Mouse (Mus musculus) spleen, postnatal 14 days (tissue): Measurements from ENCODE around the gene Adamts14.

Source experiments
- DNase-seq, 2 experiments: peaks; one replicate each; pipeline ENCODE4 v3.0.0; 2021 to 2022; ENCODE audit warnings: low spot score in 2 of 2

Adamts14 gene

DNA sequence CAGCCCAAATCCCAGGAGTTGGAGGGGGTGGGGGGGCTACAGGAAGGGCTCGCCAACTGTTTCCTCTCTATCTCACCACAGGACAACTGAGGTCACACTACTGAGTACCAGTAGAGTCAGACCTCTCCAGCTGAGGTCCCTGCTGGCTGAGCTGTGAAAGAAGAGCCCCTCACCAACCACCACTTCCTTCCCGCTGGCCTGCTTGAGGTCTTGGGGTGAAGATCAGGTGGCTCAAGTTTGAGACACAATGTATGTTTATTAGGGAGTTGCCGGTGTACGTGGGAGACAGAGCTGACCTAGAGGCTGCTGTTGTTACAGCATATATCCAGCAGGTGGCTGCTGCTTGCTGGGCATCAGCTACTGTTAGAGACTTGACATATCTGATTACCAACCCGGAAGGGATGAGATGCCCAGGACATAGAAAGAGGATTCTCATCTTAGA is 2.5 kb upstream of the Adamts14 start:
- DNase-seq, result no peak

DNA sequence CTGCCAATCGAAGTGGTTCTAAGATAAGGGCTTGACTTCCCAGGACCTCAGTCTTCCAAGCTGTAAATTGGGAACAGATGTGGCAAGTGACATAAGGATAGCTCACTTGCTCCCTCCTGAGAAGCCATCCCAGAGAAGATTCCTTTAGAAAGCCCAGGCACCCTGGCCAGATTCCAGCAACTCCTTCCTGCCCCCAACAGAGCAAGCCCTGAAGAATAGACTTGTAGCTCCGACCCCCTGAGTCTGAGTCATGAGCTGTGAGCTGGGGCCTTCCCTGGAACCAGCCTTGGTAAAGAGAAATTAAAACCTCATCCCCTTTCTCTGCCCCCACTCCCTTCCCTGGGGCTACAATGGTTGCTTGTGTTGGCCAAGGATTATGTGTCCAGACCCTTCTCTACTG is 1.3 kb upstream of the Adamts14 start:
- DNase-seq, result no peak

DNA sequence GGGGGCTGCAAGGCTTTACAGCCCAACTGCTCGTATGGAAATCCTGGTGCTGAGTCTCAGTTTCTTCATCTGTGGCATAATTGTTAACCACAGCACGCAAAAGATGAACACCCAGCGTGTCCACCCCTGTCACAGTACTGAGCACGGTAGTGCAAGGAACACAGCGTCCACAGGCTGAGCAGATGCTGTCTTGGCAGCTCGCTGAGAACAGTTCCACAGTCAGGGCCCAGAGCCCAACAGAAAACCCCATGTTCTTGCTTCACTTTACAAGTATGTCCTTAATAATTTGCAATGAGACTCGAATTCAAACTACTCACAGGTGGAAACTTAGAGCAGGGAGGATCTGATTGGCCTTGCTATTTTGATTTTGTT is 592 bp upstream of the Adamts14 start:
- DNase-seq, result no peak

DNA sequence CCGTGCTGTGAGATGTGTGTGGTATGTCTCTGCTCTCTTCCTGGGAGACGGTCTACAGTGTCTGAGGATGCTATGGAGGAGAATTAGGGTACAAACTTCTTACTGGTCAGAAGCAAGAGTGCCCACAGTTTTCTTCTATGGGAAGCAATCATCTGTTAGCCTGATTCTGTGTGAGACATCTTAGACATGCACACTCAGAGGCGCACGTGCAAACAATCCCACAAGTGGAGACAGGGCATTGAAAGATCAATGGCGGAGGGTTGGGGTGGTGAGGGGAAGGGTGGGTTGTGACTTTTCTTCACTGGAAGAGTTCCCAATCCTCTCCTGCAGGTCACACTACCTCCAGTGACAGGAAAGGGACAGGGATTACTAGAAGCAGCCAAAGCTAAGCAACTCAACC is 607 bp downstream of the Adamts14 start:
- DNase-seq, result no peak

DNA sequence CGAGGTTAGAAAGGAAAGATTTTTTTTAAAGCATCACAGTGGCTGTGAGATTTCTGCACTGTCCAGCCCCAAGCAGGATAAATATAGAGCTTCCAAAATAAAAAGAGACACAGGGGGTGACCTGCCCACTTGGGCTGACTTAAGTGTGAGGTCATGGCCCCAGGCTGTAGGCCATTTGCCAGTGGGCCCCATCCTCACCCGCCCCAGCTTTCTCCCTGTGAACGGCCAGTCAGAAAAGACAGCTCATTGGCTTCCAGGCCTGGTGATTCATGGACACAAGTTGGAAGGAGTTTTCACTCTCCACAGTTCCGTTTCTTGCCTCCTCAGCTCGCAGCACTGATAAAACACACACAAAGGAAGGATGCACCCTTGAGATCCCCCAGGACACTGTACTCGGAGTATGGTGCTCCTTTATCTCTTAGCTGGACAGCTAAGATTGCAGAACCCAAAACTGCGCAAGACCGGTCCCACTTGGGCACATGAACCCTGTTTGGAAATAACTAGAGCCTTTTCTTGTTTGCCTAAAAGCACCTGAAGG is 1.1 kb downstream of the Adamts14 start:
- no peak for DNase-seq

DNA sequence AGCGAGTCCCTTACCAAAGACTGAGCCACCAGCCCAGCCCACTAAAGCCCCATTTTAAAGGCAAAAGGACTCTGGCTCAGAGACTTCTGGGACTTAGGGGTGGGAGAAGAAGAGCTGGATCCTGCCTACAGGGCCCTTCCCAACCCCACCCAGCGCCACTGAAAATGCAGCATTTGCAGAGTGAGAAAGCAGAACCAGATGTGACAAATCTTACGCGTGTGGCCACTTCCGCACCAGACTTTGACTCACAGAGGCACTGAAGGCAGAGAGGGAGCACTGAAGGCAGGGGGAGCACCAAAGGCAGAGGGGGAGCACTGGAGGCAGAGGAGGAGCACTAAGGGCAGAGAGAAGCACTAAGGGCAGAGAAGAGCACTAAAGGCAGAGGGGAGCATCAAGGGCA is 5.9 kb downstream of the Adamts14 start:
- DNase-seq, result no peak

DNA sequence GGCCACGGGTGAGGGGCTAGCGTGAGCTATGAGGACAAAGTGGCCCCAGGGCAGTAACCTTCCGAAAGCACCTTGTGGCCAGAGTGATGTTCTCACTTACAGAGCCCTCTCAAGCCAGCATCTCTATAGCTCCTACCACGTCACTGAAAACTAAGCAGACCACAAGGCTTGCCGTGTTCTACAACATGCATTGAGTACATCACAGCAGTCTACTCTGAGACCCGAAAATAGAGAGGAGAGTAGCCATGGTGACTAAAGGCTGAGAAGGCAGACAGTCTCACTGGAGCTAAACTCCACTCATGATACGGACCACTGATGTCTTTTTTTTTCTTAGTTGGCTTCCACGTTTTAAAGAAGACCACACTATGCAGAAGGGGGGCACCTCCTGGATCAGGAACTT is 9.6 kb downstream of the Adamts14 start:
- DNase-seq, result no peak

DNA sequence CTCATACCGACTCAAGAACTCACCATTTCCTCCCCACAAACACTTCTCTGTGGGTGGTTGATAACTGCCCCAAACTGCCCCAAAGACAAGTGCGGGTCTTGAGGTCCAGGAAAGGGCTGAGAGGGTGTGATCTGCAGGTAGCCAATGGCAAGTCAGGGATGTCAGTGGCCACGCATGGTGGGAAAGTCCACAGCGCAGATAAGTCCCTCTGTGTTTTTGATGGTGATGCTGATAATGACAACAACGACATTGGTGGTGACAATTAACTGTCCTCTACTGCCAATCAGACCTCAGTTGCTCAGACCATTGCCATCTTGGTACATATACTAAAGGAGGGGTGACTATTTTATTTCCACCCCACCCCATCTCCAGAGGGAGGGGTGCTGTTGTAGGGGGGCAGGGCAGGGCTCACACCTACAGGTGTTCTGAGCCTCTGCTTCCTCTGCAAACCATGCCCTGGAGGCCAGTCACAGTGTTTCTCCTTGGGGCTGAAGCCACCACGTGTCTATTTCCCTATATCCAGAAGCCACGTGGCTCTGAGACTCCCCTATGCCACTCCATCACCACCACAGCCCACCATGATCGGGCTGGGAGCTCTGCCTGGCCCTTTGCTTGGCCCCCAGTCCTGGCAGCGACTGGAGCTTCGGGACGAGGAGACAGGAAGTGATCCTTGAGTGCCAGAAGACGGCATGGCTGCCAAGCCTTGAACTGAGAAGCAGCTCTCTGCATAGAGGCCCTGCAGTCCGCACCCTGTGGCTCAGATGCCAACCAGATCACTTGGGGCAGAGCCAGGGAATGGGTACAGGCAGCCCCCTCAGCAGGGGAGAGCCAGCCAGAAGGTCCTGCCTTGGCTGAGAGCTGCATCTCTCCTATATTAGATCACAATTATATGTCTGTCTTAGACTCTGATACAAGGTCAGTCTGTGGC is 11.7 kb downstream of the Adamts14 start:
- no peak for DNase-seq

DNA sequence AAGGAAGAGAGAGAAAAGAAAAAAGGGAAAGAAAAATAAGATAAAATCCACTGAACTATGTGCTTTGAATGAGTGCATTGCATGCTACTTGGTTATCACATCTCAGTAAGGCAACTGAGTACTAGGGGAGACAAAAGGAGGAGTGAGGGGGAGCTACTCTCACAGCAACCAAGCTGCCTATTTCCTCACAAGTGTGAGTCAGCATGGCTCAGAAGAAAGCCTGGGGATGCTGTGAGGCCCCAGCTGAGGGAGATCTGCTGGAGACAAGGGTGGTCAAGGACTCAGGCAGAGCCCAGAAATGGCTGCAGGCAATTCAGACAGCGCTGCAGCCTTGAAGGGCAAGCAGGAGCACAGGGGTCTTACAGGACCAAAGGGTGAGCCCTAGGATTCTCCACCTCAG is 15.1 kb downstream of the Adamts14 start:
- no peak for DNase-seq

DNA sequence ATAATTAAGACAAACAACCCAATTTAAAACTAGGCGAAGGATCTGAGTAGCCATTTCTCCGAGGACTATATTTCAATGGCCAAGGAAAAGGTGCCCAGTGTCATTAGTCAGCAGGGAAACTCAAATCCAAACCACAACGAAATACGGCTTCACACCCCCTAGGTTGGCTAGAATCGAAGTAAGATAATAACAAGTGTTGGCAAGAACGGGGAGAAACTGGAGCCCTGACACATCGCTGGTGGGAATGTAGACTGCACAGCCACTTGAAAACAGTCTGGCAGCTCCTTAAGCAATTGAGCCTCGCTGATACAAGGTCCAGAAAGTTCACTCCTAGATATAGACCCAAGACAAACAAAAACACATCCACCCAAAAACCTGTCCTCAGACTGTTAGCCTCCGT is 16.6 kb downstream of the Adamts14 start:
- no peak for DNase-seq

DNA sequence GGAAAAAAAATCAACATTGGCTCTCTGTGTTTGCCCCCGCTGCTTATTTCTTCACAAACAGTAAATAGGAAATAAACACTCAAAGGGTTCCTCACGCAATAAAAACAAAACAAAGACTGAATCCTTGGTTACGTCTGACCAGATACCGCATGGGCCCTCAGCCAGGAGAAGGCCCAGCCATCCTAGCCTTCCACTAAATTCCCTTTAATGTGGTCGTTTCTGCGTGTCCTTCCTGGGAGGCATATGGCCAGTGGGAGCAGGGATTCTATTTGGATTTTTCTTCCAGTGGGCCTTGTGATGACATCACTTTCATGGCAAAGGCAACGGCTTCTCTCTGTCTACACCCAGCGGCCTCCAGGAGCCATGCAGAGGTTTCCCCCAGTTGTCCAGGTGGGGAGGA is 18.0 kb downstream of the Adamts14 start:
- no peak for DNase-seq

DNA sequence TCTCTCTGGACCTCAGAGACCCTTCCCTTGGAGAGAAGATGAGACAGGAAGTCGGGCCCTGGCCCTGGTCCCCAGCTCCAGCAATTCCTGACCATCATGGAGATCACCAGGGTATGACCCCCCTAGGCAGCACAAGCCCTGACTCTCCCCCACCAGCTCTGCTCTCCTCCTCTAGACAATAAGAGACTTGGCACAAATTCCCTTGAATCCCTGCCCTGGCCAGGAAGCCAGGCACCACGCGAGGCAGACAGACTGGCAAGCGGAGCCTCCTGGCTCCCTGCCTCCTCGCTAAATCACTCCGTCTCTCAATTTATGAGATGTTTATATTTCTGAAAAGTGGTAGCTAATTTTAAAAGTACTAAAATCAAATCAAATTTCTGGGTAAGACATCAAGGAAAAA is 18.5 kb downstream of the Adamts14 start:
- no peak for DNase-seq

DNA sequence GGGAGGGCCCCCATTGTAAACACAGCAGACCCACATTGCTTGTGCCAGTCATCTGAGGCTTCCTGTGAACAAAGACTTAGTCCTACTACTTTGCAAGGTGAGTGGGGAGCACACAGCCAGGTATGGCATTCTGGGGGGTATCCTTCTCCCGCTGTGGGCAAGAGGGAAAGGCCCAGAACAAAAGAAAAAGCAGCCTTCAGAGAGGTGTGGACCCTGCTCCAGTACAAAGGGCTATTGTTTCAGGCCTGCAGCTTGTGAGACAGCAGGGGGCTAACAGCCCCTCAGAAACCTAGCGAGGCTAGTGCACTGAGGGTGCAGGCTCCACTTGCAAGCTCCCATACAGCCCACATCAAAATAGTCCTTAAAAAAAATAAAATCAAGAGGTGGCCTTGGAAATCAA is 23.3 kb downstream of the Adamts14 start:
- DNase-seq, result no peak

DNA sequence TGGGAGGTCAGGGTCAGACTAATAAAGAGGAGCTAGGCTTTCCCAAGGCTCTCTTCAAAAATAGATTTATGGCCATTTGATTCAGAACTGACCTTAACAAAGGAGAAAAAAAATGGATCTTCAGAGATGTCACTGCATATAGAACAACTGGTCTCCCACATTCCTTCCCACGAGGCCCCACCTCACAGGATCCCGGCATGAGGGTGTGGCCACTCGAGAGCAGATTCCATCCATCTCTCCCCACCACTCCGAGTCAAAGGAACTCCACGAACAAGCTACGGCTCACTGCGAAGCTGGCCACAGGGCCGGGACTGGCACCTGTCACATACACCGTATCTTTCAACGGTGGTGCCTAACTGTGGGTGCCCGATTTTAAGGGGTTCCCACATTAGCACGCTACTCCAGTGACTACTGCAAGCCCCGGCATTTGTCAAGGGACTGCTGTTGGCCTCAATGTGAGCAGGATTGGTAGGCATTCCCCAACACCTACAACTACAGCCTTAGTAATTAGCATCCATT is 24.6 kb downstream of the Adamts14 start:
- no peak for DNase-seq

DNA sequence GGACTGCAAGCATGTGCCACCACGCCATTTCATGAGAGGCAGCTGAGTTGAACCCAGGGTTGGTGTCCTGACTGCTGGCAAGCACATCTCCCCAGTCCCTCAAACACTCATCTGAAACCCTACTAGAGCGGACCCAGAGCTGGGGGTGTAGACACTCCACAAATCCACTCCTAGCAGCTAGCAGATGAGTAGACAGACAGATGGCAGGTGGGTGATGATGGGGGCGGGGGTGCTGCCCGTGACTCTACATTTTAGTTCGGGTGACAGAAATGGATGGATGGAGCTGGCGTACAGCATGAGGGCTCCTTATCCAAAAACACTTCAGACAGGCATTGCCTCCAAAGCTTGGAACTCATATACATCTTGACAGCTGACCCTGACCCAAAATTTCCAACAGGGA is 26.9 kb downstream of the Adamts14 start:
- no peak for DNase-seq

DNA sequence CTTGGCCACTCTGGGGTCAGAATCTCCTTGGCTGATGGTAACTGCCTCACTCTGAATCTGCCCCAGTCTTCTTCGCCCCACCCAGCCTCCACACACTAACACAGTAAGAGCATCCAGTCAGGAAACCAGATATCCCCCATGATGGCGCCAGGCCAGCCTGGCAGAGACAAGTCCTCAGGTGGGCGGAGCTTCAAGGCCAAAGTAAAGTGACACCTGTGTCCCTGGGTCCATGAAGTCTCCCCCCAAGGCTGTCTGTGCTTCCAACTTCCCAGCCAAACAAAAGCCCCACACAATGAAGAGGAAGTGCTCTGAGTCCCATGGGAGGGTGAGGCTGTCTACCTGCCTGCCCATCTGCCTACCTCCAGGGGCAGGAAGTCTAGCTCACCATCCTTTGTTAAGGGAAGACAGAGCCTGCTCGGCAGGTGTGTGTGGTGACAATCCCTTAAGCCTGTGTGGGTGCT is 31.2 kb downstream of the Adamts14 start:
- DNase-seq, result no peak

DNA sequence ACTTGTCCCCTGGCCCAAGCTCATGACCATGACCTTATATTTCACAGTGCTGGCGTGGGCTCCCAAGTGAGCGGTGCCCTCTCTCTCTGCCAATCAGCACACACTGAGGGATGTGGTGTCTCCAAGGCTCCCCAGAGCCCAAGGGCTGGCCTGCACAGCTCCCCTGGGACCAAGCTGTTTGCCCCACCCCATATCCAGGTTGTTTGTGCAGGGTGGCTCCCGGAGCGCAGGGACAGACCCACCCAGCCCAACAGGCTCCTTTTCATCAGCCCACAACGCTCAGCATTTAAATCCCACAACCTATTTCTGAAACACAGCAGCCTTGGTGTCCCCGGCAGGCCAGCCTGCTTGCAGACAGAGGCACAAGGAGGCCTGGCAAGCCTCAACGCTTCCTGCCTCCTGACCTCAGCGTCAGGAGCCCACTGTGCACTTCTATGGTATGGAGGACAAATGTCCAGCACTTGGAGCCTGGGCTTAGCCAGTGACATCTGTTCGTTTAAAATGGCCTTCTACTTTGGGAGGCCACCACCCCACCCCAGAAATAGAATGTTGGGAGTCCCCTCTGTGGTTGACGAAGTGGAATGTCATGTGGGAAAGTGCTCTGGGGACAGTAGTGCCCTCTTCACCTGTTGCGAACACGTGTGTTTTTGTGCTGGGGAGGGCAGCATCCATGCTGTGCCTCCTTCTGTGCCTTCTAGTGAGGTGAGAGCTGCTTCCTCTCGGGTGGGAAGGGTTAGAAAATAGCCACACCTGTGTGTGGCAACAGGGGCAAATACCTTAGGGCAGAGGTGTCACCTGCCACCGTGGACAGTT is 32.9 kb downstream of the Adamts14 start:
- DNase-seq, result no peak

DNA sequence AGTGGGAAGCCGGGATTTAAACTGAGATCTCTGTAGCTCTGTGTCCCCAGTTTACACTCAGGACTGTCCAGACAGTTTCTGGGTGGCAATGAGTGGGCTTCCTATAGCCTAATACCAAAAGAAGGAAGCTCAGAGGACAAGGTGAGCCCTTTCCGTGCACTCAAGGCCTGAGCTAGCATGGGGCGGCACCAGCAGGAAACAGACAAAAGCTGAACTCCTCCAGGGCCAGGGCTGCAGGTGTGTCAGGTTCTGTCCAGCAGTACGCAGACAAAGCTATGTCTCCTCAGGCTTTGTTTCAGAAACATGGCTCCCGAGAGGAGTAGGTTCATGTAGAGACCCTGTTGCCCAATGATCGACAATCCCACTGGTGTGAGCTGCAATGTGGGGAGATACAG is 35.9 kb downstream of the Adamts14 start:
- DNase-seq, result no peak

DNA sequence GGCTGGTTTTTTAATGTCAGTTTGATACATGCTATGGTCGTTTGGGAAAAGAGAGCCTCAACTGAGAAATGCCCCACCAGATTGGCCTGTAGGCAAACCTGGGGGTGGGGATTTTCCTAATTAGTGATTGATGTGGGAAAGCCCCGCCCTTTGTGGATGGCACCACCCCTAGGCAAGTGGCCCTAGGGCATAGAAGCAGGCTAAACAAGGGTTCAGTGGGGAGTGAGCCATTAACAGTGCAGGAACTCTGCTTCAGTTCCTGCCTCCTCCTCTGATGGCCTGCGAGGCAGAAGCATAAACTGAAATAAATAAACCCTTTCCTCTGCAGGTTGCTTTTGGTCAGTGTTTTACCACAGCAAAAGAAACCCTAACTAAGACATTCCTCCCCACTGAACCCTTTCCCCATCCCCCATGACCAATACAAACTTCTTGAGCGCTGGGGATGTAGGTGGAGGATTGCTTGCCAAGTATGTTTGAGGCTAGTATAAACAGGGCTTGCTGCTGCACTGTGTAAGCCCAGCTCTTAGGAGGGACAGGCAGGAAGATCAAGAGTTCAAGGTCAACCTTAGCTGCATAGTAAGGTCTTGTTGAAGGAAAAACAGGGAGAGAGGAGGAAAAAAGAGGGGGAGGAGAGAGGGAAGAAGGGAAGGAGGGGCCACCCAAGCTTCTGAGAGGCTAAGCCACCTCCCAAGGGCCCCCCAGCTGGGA is 36.4 kb downstream of the Adamts14 start:
- no peak for DNase-seq

DNA sequence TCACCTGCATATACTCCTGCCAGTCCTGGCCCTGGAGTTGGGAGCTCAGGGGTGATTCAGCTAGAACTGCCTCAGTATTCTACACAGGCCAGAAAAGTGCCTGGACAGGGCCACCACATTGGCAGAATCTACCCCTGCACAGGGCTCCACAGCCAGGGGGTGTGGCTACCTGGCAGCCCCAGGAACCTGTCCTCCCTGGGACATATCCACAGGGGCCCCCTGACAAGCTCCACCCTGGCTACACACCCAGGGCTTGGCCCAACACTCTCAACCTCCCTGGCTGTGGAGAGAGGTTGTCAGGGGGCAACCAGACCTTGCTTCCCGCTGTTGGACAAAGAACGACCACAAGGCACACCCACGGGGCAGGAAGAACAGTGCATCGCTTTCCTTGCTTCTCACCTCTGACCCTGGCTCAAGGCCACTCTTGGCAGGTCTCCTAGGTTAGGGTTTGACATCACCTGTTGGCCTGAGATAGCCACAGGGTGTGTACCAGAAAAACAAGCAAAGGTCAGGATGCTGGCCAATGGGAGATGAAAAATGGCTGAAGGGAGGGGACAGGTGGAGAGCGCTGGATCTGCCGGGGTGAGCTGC is 37.5 kb downstream of the Adamts14 start:
- no peak for DNase-seq

DNA sequence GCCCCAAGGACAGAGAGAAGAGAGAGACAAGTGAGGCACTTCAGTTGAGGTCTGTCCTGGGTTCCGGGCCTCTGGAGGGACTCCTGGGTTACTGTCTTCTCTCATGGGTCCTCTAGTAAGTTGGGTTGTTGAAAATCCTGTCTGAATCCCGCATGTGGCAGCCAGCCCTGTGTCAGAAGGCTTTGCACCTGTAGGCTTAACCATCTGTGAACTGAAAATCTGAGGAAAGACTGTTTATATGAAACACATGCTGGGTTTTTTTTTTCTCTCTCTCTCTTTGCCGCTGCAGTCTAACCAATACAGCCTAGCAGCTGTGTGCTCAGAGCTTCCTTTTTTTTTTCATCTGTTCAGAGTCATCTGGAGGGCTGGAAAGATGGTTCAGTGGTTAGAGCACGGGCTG is 38.9 kb downstream of the Adamts14 start:
- no peak for DNase-seq
